Mouse (Mus musculus) gastrocnemius, adult 2 months (tissue): ENCODE measurements around the gene Slc4a8. TPM values are rescaled to one million over a fixed set of nuclear protein-coding genes. Genes with fewer than 3 reads are reported as not detected.

Source experiments
- DNase-seq: peaks from one replicate; pipeline ENCODE4 v3.0.0; 2022
- H3K27ac ChIP-seq: fragments of 200-600 bp; 2 replicates; pipeline ENCODE4 v1.8.1; 2022; ENCODE audit warnings: mild to moderate bottlenecking
- H3K4me3 ChIP-seq: fragments of 200-600 bp; 2 replicates; pipeline ENCODE4 v1.8.1; 2022; ENCODE audit warnings: mild to moderate bottlenecking, moderate library complexity
- CTCF ChIP-seq: fragments of 200-600 bp; IDR thresholded peaks from 2 replicates; pipeline ENCODE4 v1.8.1; 2022; ENCODE audit warnings: antibody characterized with exemption, mild to moderate bottlenecking, moderate library complexity
- intact Hi-C: fragments of 180-260 bp; cut with DNase I; formaldehyde crosslinking; loops from one replicate; pipeline ENCODE4 v1.15.1; 2025
- long read RNA-seq, 2 experiments: library from polyadenylated mRNA; stranded (forward); transcript quantifications; one replicate each; pipeline ENCODE4 v2.0.0; 2021
- total RNA-seq, 2 experiments: library from RNA; stranded (reverse); gene quantifications; 2 replicates each; pipeline ENCODE4 v1.2.3; 2021

The Slc4a8 gene
- total RNA-seq: 1 to 10 TPM; 1.5 to 1.9 TPM
- long read RNA-seq, experiment 1: 0 reads
- long read RNA-seq, experiment 2: 0 reads

DNA sequence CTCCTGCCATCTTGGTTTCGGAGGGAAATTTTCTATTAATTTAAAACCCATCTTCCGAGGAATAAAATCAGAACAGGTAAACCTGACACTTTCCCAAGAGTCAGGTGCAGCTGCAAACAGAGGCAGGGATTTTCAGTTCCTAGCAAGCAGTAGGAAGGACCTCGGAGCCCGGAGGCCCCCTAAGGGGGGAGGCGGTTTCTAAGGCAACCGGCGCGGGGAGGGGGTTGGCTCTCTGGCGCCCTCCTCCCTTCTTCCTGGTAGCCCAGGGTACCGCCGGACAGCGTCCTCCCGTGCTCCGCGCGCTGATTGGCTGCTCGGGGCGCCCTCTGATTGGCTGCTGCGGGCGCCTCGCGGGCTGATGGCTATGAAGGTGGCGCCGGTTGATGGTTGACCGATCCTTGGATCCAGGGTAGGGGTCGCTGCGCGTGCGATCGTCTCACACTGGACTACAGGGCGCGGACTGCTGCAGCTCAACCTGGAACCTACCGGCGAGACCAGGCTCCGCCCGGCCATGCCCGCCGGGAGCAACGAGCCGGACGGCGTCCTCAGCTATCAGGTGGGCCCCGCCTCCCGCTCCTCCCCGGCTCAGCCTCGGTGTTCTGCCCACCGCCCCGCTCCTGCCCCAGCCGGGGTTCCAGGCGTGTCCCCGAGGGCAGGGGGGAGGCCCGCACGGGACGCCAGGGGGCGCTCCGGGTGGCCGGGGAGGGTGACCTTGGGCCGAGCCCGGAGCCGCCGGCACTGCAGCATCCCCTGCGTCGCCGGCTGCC is at the start of gene Slc4a8:
Gene Slc4a8, plus strand, starts transcription at position 329 of the 767 bp plus-strand sequence.
- peak within 1 kb of the TSS; percentile 65 for H3K27ac ChIP-seq
- TF ChIP-seq CTCF: peak; percentile 52
- intact Hi-C loops: no loop called here

DNA sequence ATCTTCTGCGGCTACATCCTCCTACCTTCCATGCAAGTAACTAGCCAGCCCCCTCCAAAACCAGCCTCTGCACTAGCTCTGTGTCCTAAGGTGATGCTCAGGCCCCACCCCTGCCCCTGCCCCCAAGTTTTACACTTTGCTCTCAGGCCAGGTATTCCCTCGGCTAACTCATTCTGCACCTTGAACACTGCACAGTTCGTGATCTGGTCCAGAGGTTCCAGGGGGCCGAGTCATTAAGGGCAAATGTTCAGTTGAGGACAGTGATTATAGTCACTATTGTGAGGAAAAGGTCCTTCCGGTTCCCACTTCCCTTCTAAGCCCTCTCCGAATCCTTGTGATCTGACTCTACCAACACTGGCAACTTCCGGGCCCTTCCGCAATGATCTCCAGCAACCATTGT is 47.1 kb upstream of the Slc4a8 start:
- intact Hi-C loops: no loop called here
- TF ChIP-seq CTCF: no peak
- no peak for DNase-seq
- Histone ChIP-seq H3K27ac (no peak overlapping the region), H3K4me3 (no peak overlapping the region)

More for the DNA sequence above, at the start of gene Slc4a8:
- peak within 1 kb of the TSS; percentile 77 for H3K4me3 ChIP-seq
- DNase-seq: peak; percentile 87

DNA sequence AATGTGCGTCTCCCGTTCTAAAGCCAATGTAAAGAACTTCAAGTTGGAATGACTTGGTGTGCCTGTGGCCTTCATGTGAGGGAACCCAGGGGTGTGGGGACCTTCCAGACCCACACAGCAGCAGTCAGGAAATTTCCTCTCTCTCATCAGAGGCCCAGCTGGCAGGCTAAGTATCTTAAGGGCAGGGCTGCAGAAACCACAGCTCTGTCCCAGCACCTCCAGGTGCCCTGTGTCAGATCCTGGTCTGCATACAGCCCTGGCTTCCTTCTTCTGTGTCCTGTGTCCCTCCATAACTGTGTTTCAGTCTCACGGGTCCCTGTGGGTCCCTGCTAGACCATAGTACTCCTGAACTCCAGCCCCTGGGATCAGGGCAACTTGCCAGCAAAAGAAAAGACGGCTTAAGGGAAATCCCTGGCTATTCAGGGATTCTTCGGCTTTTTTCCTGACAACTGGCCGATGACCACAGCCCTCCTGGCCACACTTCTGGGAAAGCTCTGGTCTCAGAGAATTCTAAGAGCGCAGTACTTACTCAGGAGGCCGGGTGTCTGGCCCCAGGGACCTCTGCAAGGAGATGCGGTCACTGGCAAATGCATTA is 46.1 kb upstream of the Slc4a8 start:
- TF ChIP-seq CTCF: no peak
- intact Hi-C loops: no loop called here
- DNase-seq: no peak
- H3K4me3 ChIP-seq: no peak overlapping the region
- no peak overlapping the region for H3K27ac ChIP-seq

DNA sequence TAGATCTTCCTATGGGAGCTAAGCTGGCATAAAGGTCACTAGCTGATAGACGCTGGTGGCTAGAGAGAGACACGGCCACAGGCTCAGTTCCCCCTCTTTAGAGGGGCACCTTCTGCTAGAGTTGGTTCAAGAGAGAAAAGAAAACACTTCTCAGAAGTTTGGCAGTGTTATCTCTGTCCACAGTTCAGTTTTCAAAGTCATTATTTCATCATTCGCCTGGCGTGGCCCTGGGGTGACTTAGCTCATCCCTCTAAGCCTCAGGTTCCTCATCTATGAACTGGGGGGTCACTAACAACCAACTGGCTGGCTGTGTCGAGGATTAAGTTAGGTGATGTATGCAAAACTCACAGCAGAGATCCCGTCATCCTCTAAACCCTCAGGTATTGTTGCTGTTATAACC is 43.6 kb upstream of the Slc4a8 start:
- H3K27ac ChIP-seq: no peak overlapping the region
- no peak for DNase-seq
- TF ChIP-seq CTCF: no peak
- intact Hi-C loops: no loop called here
- no peak overlapping the region for H3K4me3 ChIP-seq

DNA sequence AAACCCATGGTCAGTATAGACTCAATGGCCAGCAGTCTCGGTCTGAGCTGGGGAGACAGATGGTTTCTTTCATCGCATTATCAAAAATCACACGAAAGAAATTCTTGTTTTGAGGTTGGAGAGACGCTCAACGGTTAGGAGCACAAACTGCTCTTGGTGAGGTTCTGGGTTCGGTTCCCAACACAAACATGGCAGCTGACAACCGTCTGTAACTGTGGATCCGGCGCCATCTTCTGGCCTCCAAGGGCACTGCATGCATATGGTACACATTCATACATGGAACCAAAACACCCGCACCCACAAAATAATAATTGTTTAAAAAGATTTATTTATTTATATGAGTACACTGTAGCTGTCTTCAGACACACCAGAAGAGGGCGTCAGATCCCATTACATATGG is 43.0 kb upstream of the Slc4a8 start:
- TF ChIP-seq CTCF: peak; percentile 37
- intact Hi-C loops: no loop called here
- no peak overlapping the region for H3K27ac ChIP-seq
- no peak overlapping the region for H3K4me3 ChIP-seq
- DNase-seq: no peak

DNA sequence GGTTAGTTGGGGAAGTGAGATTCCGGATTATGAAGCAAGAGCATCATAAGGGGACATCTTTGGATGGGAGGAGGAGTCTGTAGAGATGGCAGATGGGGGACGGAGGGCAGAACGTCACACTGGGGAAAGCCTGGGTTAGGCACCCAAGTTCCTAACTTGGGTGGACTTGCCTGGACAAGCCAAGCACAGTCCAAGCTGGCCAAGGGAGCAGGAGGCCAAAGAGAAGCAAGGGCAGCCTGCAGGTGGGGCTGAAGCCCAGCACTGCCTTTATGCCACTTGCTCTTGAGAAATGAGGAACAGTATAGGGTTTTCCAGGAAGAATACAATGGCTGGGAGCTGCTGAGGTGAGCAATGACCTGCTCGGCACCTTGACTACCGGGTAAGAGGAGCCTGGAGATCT is 42.3 kb upstream of the Slc4a8 start:
- no peak overlapping the region for H3K4me3 ChIP-seq
- no peak for TF ChIP-seq CTCF
- DNase-seq: no peak
- no peak overlapping the region for H3K27ac ChIP-seq
- intact Hi-C loops: no loop called here

DNA sequence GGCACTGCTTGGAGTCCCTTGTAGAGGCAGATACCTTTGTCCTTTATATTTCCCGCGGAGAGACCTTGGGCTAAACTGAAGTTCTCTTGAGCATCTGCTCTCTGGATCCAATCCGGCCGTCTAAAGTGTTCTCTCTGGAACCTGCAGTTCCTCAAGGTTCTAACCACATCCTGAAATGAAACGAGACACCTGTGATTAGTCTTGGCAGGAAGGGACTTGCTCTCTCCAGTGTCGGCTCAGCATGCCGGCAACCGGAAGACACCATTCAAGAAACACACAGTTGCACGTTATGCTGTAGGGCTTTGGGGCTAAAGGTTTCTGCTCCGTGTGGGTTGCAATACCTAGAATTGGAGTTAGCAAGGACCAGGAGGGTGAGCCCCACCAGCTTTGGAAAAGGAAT is 41.5 kb upstream of the Slc4a8 start:
- TF ChIP-seq CTCF: no peak
- no peak overlapping the region for H3K4me3 ChIP-seq
- DNase-seq: no peak
- no peak overlapping the region for H3K27ac ChIP-seq
- intact Hi-C loops: no loop called here

DNA sequence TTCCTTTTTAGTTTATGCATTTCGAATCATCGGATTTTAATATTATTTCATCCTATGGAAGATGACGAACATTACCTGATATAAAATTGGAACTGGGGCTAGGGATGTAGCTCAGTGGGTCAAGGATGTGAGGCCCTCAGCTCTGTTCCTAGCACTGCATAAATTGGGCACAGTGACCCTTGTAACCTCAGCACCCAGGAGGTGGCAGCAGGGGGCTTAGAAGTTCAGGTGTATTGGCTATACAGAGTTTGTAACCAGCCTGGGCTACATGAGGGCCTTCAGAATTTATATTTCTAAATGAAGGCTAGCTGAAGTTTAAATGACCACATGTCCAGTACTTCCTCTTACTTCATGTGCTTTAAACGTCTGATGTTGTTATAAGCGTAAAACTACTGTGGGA is 40.1 kb upstream of the Slc4a8 start:
- intact Hi-C loops: no loop called here
- Histone ChIP-seq H3K27ac (no peak overlapping the region), H3K4me3 (no peak overlapping the region)
- no peak for TF ChIP-seq CTCF
- DNase-seq: no peak

DNA sequence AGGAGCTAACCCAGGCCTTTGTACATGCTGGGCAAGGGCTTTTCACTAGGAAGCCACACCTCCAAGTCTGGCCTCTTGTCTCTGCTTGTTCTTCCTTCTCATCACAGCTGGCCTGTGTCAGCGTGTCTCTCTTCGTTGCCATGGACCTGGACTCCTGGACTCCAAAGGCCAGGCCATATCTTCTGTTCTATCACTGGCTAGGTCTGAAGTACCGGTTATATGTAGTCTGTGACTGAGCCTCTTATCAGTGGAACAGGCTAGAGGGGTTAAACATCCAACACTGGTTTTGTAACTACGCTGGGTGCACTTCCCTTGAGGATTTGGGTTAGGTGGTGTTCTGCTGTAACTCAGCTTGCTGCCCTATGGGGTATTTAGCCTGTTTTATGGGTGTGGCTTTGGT is 39.5 kb upstream of the Slc4a8 start:
- Histone ChIP-seq H3K27ac (no peak overlapping the region), H3K4me3 (no peak overlapping the region)
- DNase-seq: no peak
- intact Hi-C loops: no loop called here
- no peak for TF ChIP-seq CTCF

DNA sequence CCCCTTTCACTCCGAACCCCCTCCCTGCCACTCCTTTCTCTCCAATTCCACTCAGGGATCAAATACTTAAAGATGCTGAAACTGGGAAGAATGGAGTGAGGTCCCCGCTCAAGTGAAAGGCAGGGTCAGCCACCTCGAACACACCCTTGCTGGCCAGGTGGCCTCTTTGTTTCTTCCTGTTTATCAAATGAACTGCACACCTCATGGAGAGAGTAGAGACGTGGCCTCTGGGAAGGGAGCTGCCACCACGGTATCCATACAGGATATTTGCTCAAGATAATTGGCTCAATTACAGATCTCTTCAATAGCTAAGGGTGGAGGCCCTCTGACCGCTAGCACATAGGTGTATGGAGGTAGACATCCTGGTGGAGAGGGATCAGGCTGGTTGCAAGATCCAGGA is 39.0 kb upstream of the Slc4a8 start:
- DNase-seq: no peak
- no peak overlapping the region for H3K4me3 ChIP-seq
- no peak for TF ChIP-seq CTCF
- H3K27ac ChIP-seq: no peak overlapping the region
- intact Hi-C loops: no loop called here

DNA sequence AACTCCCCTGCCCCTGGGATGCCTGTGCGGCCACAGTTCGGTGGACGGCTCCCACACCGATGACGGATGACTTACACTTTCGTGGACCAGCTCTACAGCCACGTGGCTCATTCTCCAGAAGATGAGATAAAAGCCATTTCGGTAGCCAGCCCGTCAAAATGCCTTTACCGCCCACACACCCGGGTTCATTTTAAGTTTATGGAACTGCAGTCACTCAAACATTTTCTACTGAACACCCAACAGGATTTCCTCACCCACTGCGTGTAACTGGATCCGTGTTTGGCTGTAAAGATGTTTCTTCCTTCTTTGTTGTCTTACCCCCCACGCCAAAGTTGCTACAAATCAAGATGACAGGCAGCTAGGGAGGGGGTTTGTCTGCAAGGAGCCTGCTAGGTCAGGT is 38.0 kb upstream of the Slc4a8 start:
- intact Hi-C loops: no loop called here
- no peak for DNase-seq
- no peak overlapping the region for H3K27ac ChIP-seq
- TF ChIP-seq CTCF: no peak
- no peak overlapping the region for H3K4me3 ChIP-seq

DNA sequence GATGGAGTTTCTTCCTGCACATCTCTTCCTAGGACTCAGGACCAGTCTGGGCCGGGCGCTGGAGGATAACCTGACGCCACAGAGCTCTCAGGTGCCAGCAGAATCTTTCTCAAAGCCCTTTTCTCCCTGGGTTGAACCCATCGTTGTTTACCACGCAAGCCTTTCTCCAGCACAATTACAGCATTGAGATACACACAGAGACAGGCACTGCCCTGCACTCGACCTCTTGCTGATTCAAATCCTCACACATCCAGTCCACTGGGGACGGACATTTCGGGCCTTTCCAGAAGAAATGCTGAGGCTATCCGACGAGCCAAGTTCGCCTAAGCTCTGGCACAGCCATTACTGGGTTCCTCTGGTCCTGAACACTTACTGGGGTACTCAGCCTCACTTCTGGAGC is 34.8 kb upstream of the Slc4a8 start:
- intact Hi-C loops: no loop called here
- no peak for DNase-seq
- TF ChIP-seq CTCF: no peak
- H3K27ac ChIP-seq: no peak overlapping the region
- H3K4me3 ChIP-seq: no peak overlapping the region

DNA sequence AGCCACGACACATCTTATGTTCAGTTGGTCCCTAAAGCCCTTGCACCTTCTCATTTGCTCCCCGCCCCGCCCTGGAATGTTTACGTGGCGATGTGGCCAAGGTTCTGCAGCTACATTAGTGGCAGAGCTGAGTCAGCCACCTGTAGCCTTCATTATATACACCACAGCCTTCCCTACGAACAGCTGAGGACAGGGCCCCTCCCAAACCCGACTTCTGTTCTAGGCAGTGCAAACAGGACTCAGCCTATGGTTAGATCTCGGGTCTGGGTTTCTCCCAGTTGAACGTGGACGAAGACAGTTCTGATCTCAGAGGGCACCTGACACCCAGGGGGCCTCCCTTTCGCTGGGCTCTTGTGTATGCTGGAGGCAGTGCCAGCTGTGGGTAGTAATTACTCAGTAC is 33.7 kb upstream of the Slc4a8 start:
- no peak for DNase-seq
- intact Hi-C loops: no loop called here
- no peak for TF ChIP-seq CTCF
- H3K27ac ChIP-seq: no peak overlapping the region
- no peak overlapping the region for H3K4me3 ChIP-seq

DNA sequence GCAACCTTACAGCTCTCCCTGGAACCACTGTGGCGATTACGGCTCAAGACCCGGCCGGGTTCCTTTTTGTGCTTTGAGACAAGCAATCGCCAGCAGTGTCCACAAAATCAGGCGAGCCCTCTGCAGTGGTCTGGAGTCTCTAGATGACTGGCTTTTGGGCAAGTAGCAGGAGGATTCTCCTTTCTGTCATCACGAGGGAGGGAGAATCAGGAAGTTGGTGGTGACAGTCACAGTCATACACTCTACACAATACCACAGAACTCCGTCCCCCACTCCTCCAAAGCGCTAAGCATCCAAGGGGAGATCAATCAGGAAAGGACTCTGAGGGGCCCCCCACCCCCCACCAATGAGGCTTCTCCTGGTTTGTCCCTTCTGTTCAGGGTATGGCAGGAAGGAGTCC is 33.0 kb upstream of the Slc4a8 start:
- no peak for TF ChIP-seq CTCF
- intact Hi-C loops: no loop called here
- H3K27ac ChIP-seq: no peak overlapping the region
- no peak for DNase-seq
- H3K4me3 ChIP-seq: peak overlapping the region; percentile 55
